8 mouse cellular contexts compared by ENCODE assay signal in genomic region chr7:125766976-125767831, GRCm38 (mm10). TPM values are rescaled to one million over a fixed set of nuclear protein-coding genes. Genes with fewer than 3 reads are reported as not detected.
DNase-seq lines count a peak whose midpoint lies in the region.

No protein-coding gene starts in this region.

- intact Hi-C loops in left cerebral cortex, postnatal 36 days (cut with DNase I) = loop anchor here (2.0 to 10.0 kb wide), 2 partner anchors 238 to 316 kb away; partner anchors contain the start of gene Gsg1l

- peak; percentile 24 for DNase-seq in urinary bladder, postnatal 25 days (ENCODE audit: low spot score)
- DNase-seq in urinary bladder, postnatal 4 days (ENCODE audit: low spot score in 2 of 2) = no peak
- DNase-seq in cerebellum, postnatal 14 days = peak; percentile 87 to 89
- DNase-seq in frontal cortex, postnatal 36 days (ENCODE audit: low spot score in 2 of 2) = peak; percentile 80 to 82
- DNase-seq in induced T-regulatory cell, adult 2 months (ENCODE audit: low read depth) = peak; percentile 30
- DNase-seq in left cerebral cortex, postnatal 36 days (ENCODE audit: low spot score in 2 of 2) = peak; percentile 73 to 81
- peak; percentile 57 for DNase-seq in neural tube, embryonic 10.5 days (ENCODE audit: extremely low spot score, low spot score)
- peak; percentile 13 to 29 for DNase-seq in thymus, postnatal 36 days

RNA-seq across cellular contexts. Expression of gene D430042O09Rik, which starts 59.5 kb away (rescaled TPM):
- total RNA-seq in left cerebral cortex, postnatal 36 days (2021) = 10 to 100 TPM; 19.2 to 27.9 TPM

RNA-seq across cellular contexts. Expression of gene Gtf3c1, which starts 59.6 kb away (rescaled TPM):
- 100 to 1,000 TPM in 1 of 2 experiments, 10 to 100 TPM in 1; 92.2 to 103 TPM for total RNA-seq in left cerebral cortex, postnatal 36 days (2021)

Comparison
In these comparisons a context has a peak if more than half of its experiments do, and no peak if none do; other contexts are left out.
1. DNase-seq: peak in urinary bladder, postnatal 25 days (single experiment), cerebellum, postnatal 14 days (2 of 2), frontal cortex, postnatal 36 days (2 of 2), induced T-regulatory cell, adult 2 months (single experiment), left cerebral cortex, postnatal 36 days (2 of 2), neural tube, embryonic 10.5 days (single experiment) and thymus, postnatal 36 days (2 of 2); none in urinary bladder, postnatal 4 days (0 of 2).